Mouse (Mus musculus) limb, embryonic 10.5 days (tissue): ENCODE results near the gene Il17rd. TPM values are rescaled to one million over a fixed set of nuclear protein-coding genes. Genes with fewer than 3 reads are reported as not detected.

Source experiments
- DNase-seq: peaks from one replicate; pipeline ENCODE4 v3.0.0-alpha.2; 2017; ENCODE audit warnings: low spot score
- H3K27ac ChIP-seq: fragments of 300-500 bp; sonication (generic); 2 replicates; pipeline ENCODE4 v1.5.1; 2016; ENCODE audit warnings: mild to moderate bottlenecking
- H3K27me3 ChIP-seq: fragments of 300-500 bp; sonication (generic); 2 replicates; pipeline ENCODE4 v1.6.1; 2016; ENCODE audit warnings: low read depth, mild to moderate bottlenecking; ENCODE audit not compliant: poor library complexity, severe bottlenecking
- H3K36me3 ChIP-seq: fragments of 300-500 bp; sonication (generic); 2 replicates; pipeline ENCODE4 v1.6.1; 2016; ENCODE audit warnings: mild to moderate bottlenecking, moderate library complexity
- H3K4me1 ChIP-seq: fragments of 300-500 bp; sonication (generic); 2 replicates; pipeline ENCODE4 v1.6.1; 2016
- H3K4me3 ChIP-seq: fragments of 300-500 bp; sonication (generic); 2 replicates; pipeline ENCODE4 v1.5.1; 2016; ENCODE audit warnings: mild to moderate bottlenecking, moderate library complexity
- H3K9me3 ChIP-seq: fragments of 300-500 bp; sonication (generic); replicated peaks from 2 replicates; pipeline ENCODE4 v1.6.1; 2016; ENCODE audit warnings: mild to moderate bottlenecking
- WGBS: fragments of 180-500 bp; shearing (Covaris S2); methylation state at CpG from one replicate; pipeline ENCODE4 v1.1.7; 2016; 5-methylcytosine and 5-hydroxymethylcytosine counted together
- polyA plus RNA-seq: library from polyadenylated mRNA; unstranded; fragments of >200 nt; fragmentation: Nextera tagmentation; extraction: Ambion mirVana; gene quantifications from 2 replicates; pipeline ENCODE4 v1.2.1, GENCODE M21; 2016

Gene Il17rd
- polyA plus RNA-seq, 1 experiment from 2014 or later, result 17.4 TPM

DNA sequence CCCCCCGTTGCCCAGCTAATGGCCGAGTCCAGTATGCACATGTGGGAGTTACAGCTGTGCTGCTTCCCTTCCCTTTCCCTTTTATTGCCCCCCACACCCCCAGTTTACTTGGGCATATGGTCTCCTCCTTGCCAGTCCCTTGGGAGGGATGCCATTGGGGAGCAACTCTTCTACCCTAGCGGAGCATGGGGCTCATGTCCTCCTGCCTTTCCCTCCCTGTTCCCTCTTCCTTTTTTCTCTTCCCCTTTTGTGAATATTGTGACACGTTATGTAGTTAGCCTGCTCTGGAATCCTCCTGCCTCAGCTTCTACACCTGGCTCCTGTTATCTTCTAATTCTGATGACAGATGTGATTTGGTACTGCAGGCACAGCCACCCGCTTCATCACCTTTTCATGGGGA is 103.9 kb downstream of the Il17rd start:
- H3K36me3 ChIP-seq, result no peaks in the 10 kb centered on the region
- no peak overlapping the region for H3K4me3 ChIP-seq
- H3K4me1 ChIP-seq, result peaks cover 28% of the 10 kb centered on the region
- no peak for DNase-seq
- H3K9me3 ChIP-seq, result no peaks in the 10 kb centered on the region
- H3K27ac ChIP-seq, result no peak overlapping the region
- no peaks in the 10 kb centered on the region for H3K27me3 ChIP-seq
- WGBS, result 88% methylated on average over 5 of the region's 5 CpGs

DNA sequence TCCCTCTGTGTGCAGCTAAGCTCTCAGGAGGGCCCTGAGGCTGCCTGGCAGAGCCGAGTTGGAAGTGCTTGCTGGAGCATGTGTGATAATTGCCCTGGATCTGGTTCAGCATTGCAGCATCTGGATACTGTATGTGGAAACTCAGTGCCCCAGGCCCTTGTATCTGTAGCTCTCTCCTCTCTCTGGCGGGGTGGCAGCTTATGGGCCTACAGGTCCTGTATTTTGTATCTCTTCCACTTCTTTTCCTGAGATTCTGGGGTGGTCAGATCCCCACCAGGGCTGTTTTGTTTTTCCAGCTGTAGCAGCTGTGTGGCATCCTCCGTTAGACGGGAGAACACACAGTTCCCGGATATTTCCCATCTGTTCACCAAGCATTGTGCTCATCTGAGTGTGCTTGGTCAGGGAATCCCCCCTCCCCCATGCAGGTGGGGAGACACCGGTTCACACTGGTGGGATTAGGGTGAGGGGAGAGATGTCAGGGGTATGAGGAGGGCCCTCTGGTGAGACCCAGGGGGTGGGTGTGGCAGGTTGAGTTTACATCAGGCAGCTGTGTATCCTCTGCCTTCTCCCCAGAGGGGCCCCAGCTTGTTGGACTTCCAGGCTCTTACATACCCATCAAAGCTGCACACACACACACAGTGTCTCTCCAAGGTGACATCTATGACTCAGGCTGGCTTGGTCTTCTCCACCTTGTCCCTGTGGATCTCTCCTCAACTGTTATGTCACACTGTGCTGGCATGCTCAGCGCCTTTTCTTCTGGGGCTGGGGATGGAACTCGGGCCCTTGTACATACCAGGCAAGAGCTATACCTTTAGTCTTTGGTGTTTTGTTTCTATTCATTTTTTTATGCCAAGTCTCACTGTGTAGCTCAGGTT is 106.7 kb downstream of the Il17rd start:
- WGBS, result 58% methylated on average over 8 of the region's 8 CpGs
- no peak for DNase-seq
- peaks cover 30% of the 10 kb centered on the region for H3K4me1 ChIP-seq
- H3K4me3 ChIP-seq, result no peak overlapping the region
- H3K27me3 ChIP-seq, result no peaks in the 10 kb centered on the region
- H3K9me3 ChIP-seq, result no peaks in the 10 kb centered on the region
- H3K27ac ChIP-seq, result peak overlapping the region; percentile 27
- H3K36me3 ChIP-seq, result no peaks in the 10 kb centered on the region

DNA sequence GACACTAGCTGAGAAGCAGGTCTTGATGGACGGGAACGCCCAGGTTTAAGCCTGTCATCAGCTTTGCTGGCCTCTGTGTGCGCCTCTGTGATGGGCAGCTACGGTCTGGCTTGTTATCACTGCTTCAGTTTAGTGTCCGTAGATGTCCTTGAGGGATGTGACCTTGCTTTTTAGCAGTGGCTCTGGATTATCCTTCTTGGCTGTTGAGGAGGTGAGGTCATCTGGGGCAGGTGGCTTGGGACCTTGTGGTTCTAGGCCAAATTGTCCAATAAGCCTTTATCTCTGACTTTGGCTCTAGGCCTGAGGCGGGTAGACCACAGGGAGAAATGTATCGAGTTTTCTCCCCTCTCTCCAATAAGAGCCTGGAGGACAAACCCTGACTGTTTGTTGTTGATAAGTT is 109.0 kb downstream of the Il17rd start:
- no peak for DNase-seq
- no peak overlapping the region for H3K27ac ChIP-seq
- H3K36me3 ChIP-seq, result no peaks in the 10 kb centered on the region
- H3K4me3 ChIP-seq, result no peak overlapping the region
- no peaks in the 10 kb centered on the region for H3K27me3 ChIP-seq
- H3K9me3 ChIP-seq, result no peaks in the 10 kb centered on the region
- H3K4me1 ChIP-seq, result peaks cover 40% of the 10 kb centered on the region
- 94% methylated on average over 7 of the region's 7 CpGs for WGBS

DNA sequence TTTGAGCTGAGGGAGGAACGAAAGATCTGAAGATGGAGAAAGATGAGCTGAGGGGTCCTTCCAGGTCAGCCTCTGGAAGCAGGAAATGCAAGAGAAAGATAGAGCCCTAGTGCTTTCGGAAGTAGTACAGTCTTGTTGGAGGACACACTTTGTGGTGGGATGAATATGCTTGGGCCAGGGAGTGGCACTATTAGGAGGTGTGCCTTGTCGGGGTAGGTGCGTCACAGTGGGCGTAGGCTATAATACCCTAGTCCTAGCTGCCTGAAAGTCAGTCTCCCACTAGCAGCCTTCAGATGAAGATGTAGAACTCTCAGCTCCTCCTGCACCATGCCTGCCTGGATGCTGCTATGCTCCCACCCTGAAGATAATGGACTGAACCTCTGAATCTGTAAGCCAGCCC is 110.7 kb downstream of the Il17rd start:
- DNase-seq, result no peak
- Histone ChIP-seq H3K36me3 (no peaks in the 10 kb centered on the region), H3K27ac (no peak overlapping the region), H3K9me3 (no peaks in the 10 kb centered on the region), H3K4me3 (no peak overlapping the region), H3K4me1 (peaks cover 34% of the 10 kb centered on the region), H3K27me3 (no peaks in the 10 kb centered on the region)
- 94% methylated on average over 5 of the region's 5 CpGs for WGBS

DNA sequence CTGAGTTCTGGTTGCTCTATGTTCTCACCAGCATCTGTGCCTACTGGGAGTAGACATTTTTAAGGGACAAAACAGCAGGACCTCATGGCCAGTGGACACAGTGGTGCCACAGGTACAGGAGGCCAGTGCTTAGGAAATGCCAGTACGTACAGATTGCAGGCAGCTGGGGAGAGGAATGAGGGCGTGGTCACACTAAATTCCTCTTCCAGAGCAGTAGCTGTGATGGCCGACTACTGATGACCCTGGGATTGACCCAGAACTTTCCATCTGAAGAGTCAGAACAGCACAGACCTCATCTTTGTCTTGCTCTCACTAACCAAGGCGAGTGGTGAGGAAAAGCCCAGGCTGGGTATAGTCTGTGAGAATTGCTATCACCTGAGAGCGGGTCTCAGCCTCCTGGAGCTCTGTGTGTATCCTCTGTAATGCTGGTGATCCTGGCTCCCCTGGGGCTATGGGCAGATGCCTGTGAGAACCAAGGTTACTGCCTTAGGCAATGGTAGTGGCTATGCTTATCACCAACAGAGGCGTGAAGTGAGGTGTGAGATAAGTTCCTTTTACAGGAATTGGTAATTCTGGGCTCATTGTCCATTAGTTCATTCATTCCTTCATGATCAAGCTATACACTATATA is 111.4 kb downstream of the Il17rd start:
- Histone ChIP-seq H3K27me3 (no peaks in the 10 kb centered on the region), H3K9me3 (no peaks in the 10 kb centered on the region), H3K4me1 (peaks cover 33% of the 10 kb centered on the region), H3K27ac (no peak overlapping the region), H3K36me3 (no peaks in the 10 kb centered on the region), H3K4me3 (no peak overlapping the region)
- no peak for DNase-seq
- 55% methylated on average over 6 of the region's 6 CpGs for WGBS

DNA sequence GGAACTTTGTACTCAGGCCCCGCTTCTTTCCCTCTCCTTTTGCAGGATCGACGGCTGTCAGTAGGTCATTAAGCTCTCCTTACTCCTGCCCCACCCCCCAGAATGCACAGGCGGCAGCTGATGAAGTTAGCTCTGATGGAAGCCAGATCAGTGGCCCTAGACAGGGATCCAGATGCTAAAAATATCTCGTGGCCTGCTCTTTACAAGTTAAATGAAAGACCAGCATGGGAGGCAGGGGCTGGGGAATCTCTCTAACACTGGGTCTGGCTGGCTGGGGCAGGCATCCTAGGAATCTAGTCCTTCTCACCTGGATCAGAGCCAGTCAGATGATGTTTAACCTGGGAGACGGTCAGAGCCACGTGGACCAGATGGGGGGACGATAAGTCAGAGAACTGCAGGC is 112.7 kb downstream of the Il17rd start:
- 24% methylated on average over 8 of the region's 8 CpGs for WGBS
- Histone ChIP-seq H3K4me3 (no peak overlapping the region), H3K36me3 (no peaks in the 10 kb centered on the region), H3K27me3 (no peaks in the 10 kb centered on the region), H3K27ac (peak overlapping the region; percentile 32), H3K4me1 (peaks cover 30% of the 10 kb centered on the region), H3K9me3 (no peaks in the 10 kb centered on the region)
- DNase-seq, result peak; percentile 47

DNA sequence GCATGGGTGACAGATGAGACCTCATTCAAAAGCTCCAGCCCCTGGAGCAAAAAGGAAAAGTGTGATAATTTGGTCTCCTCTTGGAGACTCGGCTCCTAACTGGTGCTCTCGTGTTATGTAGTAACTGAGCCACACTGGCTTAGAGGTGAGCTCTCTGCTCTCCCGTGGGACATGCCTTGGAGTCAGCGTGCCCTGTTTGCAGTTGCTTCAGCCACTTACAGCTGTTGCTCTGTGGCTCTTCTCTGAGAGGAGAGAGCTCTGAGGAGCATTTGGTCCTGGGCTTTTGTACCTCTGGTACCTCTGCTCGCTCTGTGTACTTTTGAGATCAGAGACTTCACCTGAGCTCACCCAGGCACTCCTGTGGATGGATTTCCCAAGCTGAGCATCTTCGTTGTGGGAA is 116.3 kb downstream of the Il17rd start:
- DNase-seq, result no peak

DNA sequence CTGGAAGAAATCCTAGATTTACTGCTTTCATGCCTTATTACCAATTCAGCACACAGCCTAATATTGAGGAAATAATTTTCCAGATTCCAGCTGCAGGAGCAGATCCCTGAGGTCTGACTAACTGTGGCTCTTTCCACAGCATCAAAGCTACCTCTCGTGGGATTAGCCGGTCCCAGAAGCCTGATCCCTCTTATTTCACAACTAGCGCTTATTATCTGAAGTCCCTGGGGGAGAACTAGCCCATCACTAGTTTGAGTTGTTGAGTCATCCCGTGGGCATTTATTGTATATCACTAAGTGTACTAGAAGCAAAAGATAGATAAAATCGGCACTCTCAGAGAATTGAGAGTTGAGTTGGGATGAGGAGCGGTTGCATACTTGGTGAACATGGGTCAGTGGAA is 117.3 kb downstream of the Il17rd start:
- WGBS, result 91% methylated on average over 6 of the region's 6 CpGs
- Histone ChIP-seq H3K4me1 (peaks cover 27% of the 10 kb centered on the region), H3K9me3 (no peaks in the 10 kb centered on the region), H3K27me3 (no peaks in the 10 kb centered on the region), H3K27ac (no peak overlapping the region), H3K36me3 (no peaks in the 10 kb centered on the region), H3K4me3 (no peak overlapping the region)
- DNase-seq, result no peak

More for the DNA sequence above, 116.3 kb downstream of the Il17rd start:
- Histone ChIP-seq H3K36me3 (no peaks in the 10 kb centered on the region), H3K27ac (no peak overlapping the region), H3K4me3 (no peak overlapping the region), H3K4me1 (peaks cover 35% of the 10 kb centered on the region), H3K27me3 (no peaks in the 10 kb centered on the region), H3K9me3 (no peaks in the 10 kb centered on the region)
- 79% methylated on average over 6 of the region's 6 CpGs for WGBS

Other genes with a start within 250 kb of the Il17rd start
- 0.10 TPM in 1 of 2 replicates, not detected in the other for gene Asb14, start 144.4 kb upstream of the Il17rd start, polyA plus RNA-seq
- 27.0 and 33.1 TPM in 2 replicates for gene Appl1, start 67.7 kb upstream of the Il17rd start, polyA plus RNA-seq
- gene Hesx1, start 44.5 kb upstream of the Il17rd start, polyA plus RNA-seq, result 0.50 and 0.59 TPM in 2 replicates
- 4.4 and 8.4 TPM in 2 replicates for gene Arhgef3, start 76.0 kb downstream of the Il17rd start, polyA plus RNA-seq